Mouse (Mus musculus) cerebellum, postnatal 25 days (tissue): ENCODE measurements at regions not wholly inside any gene's neighbourhood (a gene's known extent, or its start where the extent isn't known, plus 50 kb on each side); places are given as distances from the start of the nearest gene placed in this dataset.
"Not testable (repeated sequence)": the region's sequence is repeated elsewhere in the genome, so short reads cannot be mapped to it uniquely, and the experiment has no call there.

Experiments
- DNase-seq, 2 experiments: peaks; one replicate each; pipeline ENCODE4 v3.0.0; 2021; ENCODE audit warnings: mixed read lengths in 2 of 2

GRCm38 (mm10) chr13:12726831-12727230 lies 73.0 kb downstream of the Prl2c3 start:
- DNase-seq, result peak in 1 of 2 experiments; percentile 19

DNA sequence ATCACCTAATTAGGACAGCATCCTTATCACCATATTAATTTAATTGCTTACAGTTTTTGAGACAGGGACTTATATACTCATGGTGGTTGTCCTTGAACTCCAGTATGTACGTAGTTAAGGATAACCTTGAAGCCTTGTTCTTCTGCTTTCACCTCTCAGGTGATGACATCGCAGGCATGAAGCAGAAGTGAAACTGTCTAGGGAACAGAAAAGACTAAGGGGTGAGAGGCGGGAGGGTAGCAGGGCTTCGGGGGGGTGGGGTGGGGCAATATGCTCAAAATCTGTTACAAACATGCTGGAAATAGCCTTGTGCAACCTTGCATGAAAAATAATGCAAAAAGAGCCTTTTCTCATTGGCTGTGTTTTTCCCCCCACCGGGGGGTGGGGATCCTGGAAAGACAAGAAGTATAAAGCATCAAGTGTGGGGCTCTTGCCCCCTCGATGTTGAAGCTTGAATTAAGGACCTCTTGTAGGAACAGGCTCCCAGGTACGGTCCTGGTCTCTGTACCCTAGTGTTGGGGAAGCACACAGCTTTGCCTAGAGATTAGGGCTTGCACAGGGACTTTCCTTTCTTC lies 81.8 kb downstream of the Prl2c3 start:
- DNase-seq, result not testable (repeated sequence)

GRCm38 (mm10) chr13:12711471-12712273 lies 88.2 kb downstream of the Prl2c3 start:
- DNase-seq, result no peak

- not testable (repeated sequence) for DNase-seq
Measured at GRCm38 (mm10) chr13:12702804-12703612, 96.9 kb downstream of the Prl2c3 start.

- not testable (repeated sequence) for DNase-seq
Measured at GRCm38 (mm10) chr13:12702111-12702803, 97.6 kb downstream of the Prl2c3 start.

DNA sequence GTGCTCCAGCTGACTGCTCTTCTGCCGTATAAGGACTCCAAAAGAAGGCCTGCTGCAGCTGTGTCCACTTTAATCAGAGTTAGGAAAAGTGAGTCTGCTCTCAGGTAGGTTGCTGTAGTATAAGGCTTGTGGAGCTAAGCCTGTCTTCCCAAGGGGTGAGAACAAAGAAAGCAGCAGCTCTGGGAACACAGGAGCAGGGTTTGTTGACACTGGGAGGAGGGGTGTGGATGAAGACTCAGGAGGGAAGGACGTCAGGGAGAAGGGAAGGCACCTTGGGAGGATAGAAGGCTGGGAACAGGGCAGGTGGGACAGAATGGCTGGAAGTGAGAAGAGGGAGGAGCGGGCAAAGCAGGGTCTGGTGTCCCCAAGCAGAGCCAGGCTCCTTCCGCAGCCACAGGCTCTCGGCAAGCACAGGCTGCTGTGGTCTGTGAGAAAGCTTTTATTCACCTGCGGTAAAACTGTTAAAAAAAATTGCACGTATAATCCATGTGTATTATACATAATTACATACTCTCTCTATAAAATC lies 106.2 kb downstream of the Prl2c3 start:
- DNase-seq, result not testable (repeated sequence)

- DNase-seq, result peak in 1 of 2 experiments; percentile 17
Measured at GRCm38 (mm10) chr13:12688778-12689177, 111.1 kb downstream of the Prl2c3 start.

GRCm38 (mm10) chr13:12688149-12688548 lies 111.7 kb downstream of the Prl2c3 start:
- DNase-seq, result not testable (repeated sequence)

DNA sequence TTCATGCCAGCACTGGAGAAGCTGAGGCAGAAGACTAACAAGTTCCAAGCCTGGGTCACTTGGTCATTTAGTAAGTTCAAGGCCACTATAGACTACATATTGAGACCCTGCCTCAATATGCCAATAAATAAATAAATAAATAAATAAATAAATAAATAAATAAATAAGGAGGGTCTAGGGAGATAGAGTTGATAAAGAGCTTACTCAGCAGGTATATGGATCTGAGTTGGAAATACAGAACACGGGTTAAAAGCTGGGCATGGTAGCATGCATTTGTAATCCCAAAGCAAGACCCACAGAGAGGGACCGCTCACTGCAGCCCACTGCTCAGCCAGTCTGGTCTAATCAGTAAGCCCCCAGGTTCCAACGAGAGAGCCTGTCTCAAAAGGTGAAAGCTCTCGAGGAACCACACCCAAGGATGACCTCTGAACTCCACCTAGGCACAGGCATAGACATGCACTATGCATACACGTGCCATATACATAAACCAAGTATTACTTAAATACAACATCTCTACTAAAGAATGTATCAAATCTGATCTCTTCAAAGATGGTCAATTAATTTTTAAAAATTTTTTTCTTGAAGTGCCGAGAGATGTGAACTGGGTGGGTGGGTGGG lies 115.4 kb downstream of the Ero1lb start:
- not testable (repeated sequence) for DNase-seq

- DNase-seq, result peak; percentile 42 to 57
Measured at GRCm38 (mm10) chr13:12680283-12680953, 114.7 kb downstream of the Ero1lb start.

- no peak for DNase-seq
Measured at GRCm38 (mm10) chr13:12677372-12677771, 111.7 kb downstream of the Ero1lb start.

DNA sequence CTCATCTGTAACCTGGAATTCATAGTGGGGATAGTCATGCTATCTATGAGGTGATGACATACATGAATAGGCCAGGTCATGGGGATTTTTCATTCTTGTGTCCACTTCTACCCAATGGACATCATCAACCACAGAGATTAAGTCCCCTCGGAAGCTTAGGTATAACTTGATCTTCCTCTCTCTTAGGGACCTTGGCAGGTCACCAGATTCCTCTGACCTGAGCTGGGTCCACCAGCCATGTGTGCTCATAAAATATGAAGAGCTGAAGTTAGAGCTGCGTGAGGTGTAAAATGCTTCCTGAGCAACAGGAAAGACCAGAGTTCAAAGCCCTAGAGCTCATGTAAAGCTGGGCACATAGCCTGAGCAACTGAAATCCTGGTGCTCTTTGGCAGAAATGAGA lies 105.3 kb downstream of the Ero1lb start:
- DNase-seq, result not testable (repeated sequence)

DNA sequence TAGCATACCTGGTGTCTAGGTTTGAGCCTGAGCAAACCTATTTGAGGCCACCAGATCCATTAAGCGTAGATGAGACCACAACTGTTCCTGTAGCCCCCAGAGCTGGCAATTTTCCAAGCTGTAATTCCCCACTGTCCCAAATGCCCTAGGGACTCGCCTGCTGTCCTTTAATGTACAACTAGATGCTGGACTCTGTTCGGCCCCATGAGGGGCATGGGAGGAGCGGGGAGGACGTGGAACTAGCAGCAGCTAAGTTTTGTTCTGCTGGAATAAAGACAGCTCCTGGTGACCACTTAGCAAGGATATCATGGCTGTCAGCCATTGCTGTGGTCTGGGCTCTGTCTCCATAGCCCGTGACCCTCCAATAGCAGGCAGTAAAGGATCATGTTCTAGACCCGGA lies 103.1 kb downstream of the Ero1lb start:
- not testable (repeated sequence) for DNase-seq

DNA sequence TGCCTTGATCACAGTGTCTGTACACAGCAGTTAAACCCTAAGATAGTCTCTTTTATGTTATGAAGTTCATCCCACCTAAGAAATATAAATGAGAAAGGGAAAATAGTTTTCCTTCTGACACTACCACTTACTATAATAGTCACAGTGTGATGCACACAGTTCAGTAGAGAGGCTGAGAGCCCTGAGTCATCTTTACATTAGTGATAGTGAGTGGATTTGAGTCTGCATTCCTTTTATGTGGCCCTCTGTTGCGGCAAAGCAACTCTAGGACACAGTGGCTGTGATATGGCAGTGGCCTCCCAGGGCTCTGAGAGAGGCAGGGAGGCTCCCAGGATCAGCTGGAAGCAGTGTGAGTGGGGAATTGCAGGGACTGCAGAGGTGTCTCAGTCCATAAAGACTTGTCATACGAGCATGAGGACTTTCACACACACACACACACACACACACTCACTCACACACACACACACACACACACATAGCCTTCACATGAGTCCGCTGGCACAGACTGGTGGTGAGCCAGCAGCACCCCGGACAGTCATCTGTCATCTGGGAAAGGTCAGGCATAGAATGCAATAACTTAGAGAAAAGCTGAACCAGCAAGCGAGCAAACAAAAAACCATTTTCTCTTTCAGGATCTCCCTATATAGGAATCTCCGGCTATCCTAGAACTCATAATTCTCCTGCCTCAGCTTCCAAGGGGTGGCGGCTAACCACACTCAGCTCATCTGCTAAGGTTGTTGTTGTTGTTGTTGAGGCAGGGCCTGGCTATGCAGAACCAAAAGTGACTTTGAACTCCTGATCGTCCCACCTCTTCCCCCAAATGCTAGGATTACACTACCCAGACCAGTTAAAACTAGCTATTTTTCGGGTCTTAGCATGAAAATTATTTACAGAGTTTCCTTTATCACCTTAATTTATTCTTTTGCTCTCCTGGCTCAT lies 102.3 kb downstream of the Ero1lb start:
- not testable (repeated sequence) for DNase-seq

DNA sequence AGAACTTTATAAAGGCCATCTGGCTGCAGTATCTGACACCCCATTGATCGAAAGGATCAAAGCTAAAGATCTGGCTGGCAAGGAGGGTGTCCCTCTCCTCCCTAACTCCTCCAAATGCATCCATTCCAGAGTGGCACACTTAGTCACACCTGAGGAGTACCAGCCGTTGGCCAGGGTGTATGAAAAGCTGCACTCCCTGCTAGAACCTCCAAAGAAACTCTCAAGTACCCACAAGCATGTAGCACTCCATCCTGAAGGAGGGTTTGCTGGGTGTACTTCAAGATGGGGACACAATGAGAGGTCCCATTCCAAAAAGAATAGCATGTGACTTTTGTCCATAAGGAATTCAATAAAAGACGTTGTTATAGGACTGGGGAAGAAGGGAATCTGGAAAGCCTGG lies 100.4 kb downstream of the Ero1lb start:
- not testable (repeated sequence) for DNase-seq
